Mouse (Mus musculus): Measurements from ENCODE around the gene Krt7. TPM values are rescaled to one million over a fixed set of nuclear protein-coding genes. Genes with fewer than 3 reads are reported as not detected.

Krt7 gene
- polyA plus RNA-seq, 1 experiment = 0.33 TPM

GRCm38 (mm10) chr15:101392251-101392650, 18.6 kb upstream of the Krt7 start:
- Histone ChIP-seq H3K4me3 (ENCODE audit: insufficient read depth, low read length) (no peak overlapping the region), H3K27ac (ENCODE audit: insufficient read depth, low read length) (no peak overlapping the region), H3K4me1 (ENCODE audit: control insufficient read depth, insufficient read depth, low read length) (no peaks in the 10 kb centered on the region)
- TF ChIP-seq CTCF (IDR thresholded peaks at IDR 0.05; ENCODE audit: extremely low read depth, insufficient read depth, low read length) (no peak), POLR2A (IDR thresholded peaks at IDR 0.05; ENCODE audit: extremely low read depth, insufficient read depth, low read length) (no peak)

- Histone ChIP-seq H3K4me1 (ENCODE audit: control insufficient read depth, insufficient read depth, low read length) (no peaks in the 10 kb centered on the region), H3K27ac (ENCODE audit: insufficient read depth, low read length) (no peak overlapping the region), H3K4me3 (ENCODE audit: insufficient read depth, low read length) (no peak overlapping the region)
- no peak for TF ChIP-seq POLR2A (IDR thresholded peaks at IDR 0.05; ENCODE audit: extremely low read depth, insufficient read depth, low read length)
- no peak for TF ChIP-seq CTCF (IDR thresholded peaks at IDR 0.05; ENCODE audit: extremely low read depth, insufficient read depth, low read length)
Measured at GRCm38 (mm10) chr15:101394908-101395307, 15.9 kb upstream of the Krt7 start.

- Histone ChIP-seq H3K4me3 (ENCODE audit: insufficient read depth, low read length) (no peak overlapping the region), H3K4me1 (ENCODE audit: control insufficient read depth, insufficient read depth, low read length) (no peaks in the 10 kb centered on the region), H3K27ac (ENCODE audit: insufficient read depth, low read length) (no peak overlapping the region)
- no peak for TF ChIP-seq POLR2A (IDR thresholded peaks at IDR 0.05; ENCODE audit: extremely low read depth, insufficient read depth, low read length)
- no peak for TF ChIP-seq CTCF (IDR thresholded peaks at IDR 0.05; ENCODE audit: extremely low read depth, insufficient read depth, low read length)
Measured at GRCm38 (mm10) chr15:101396466-101396865, 14.4 kb upstream of the Krt7 start.

- Histone ChIP-seq H3K4me1 (ENCODE audit: control insufficient read depth, insufficient read depth, low read length) (no peaks in the 10 kb centered on the region), H3K4me3 (ENCODE audit: insufficient read depth, low read length) (no peak overlapping the region)
Measured at GRCm38 (mm10) chr15:101396921-101397320, 13.9 kb upstream of the Krt7 start.

GRCm38 (mm10) chr15:101397683-101398082, 13.2 kb upstream of the Krt7 start:
- H3K4me1 ChIP-seq (ENCODE audit: control insufficient read depth, insufficient read depth, low read length) = no peaks in the 10 kb centered on the region
- no peak overlapping the region for H3K4me3 ChIP-seq (ENCODE audit: insufficient read depth, low read length)
- TF ChIP-seq CTCF (IDR thresholded peaks at IDR 0.05; ENCODE audit: extremely low read depth, insufficient read depth, low read length) (no peak), POLR2A (IDR thresholded peaks at IDR 0.05; ENCODE audit: extremely low read depth, insufficient read depth, low read length) (no peak)
- no peak overlapping the region for H3K27ac ChIP-seq (ENCODE audit: insufficient read depth, low read length)

More at GRCm38 (mm10) chr15:101396921-101397320, 13.9 kb upstream of the Krt7 start:
- no peak for TF ChIP-seq POLR2A (IDR thresholded peaks at IDR 0.05; ENCODE audit: extremely low read depth, insufficient read depth, low read length)
- no peak overlapping the region for H3K27ac ChIP-seq (ENCODE audit: insufficient read depth, low read length)

- no peak overlapping the region for H3K27ac ChIP-seq (ENCODE audit: insufficient read depth, low read length)
- TF ChIP-seq POLR2A (IDR thresholded peaks at IDR 0.05; ENCODE audit: extremely low read depth, insufficient read depth, low read length) (no peak), CTCF (IDR thresholded peaks at IDR 0.05; ENCODE audit: extremely low read depth, insufficient read depth, low read length) (no peak)
- H3K4me1 ChIP-seq (ENCODE audit: control insufficient read depth, insufficient read depth, low read length) = no peaks in the 10 kb centered on the region
- H3K4me3 ChIP-seq (ENCODE audit: insufficient read depth, low read length) = no peak overlapping the region
Measured at GRCm38 (mm10) chr15:101398269-101398668, 12.6 kb upstream of the Krt7 start.

GRCm38 (mm10) chr15:101412188-101412587, 1.3 kb downstream of the Krt7 start:
- no peak for TF ChIP-seq POLR2A (IDR thresholded peaks at IDR 0.05; ENCODE audit: extremely low read depth, insufficient read depth, low read length)
- no peak for TF ChIP-seq CTCF (IDR thresholded peaks at IDR 0.05; ENCODE audit: extremely low read depth, insufficient read depth, low read length)
- H3K27ac ChIP-seq (ENCODE audit: insufficient read depth, low read length) = no peak overlapping the region
- no peaks in the 10 kb centered on the region for H3K4me1 ChIP-seq (ENCODE audit: control insufficient read depth, insufficient read depth, low read length)
- no peak overlapping the region for H3K4me3 ChIP-seq (ENCODE audit: insufficient read depth, low read length)

GRCm38 (mm10) chr15:101413916-101414635, 3.2 kb downstream of the Krt7 start:
- Histone ChIP-seq H3K4me3 (ENCODE audit: insufficient read depth, low read length) (no peak overlapping the region), H3K4me1 (ENCODE audit: control insufficient read depth, insufficient read depth, low read length) (no peaks in the 10 kb centered on the region), H3K27ac (ENCODE audit: insufficient read depth, low read length) (no peak overlapping the region)
- TF ChIP-seq POLR2A (IDR thresholded peaks at IDR 0.05; ENCODE audit: extremely low read depth, insufficient read depth, low read length) (no peak), CTCF (IDR thresholded peaks at IDR 0.05; ENCODE audit: extremely low read depth, insufficient read depth, low read length) (no peak)

GRCm38 (mm10) chr15:101414807-101415565, 4.1 kb downstream of the Krt7 start:
- Histone ChIP-seq H3K4me1 (ENCODE audit: control insufficient read depth, insufficient read depth, low read length) (no peaks in the 10 kb centered on the region), H3K4me3 (ENCODE audit: insufficient read depth, low read length) (no peak overlapping the region), H3K27ac (ENCODE audit: insufficient read depth, low read length) (no peak overlapping the region)
- TF ChIP-seq POLR2A (IDR thresholded peaks at IDR 0.05; ENCODE audit: extremely low read depth, insufficient read depth, low read length) = no peak
- TF ChIP-seq CTCF (IDR thresholded peaks at IDR 0.05; ENCODE audit: extremely low read depth, insufficient read depth, low read length) = no peak

GRCm38 (mm10) chr15:101418950-101419349, 8.1 kb downstream of the Krt7 start:
- Histone ChIP-seq H3K4me1 (ENCODE audit: control insufficient read depth, insufficient read depth, low read length) (no peaks in the 10 kb centered on the region), H3K4me3 (ENCODE audit: insufficient read depth, low read length) (no peak overlapping the region), H3K27ac (ENCODE audit: insufficient read depth, low read length) (no peak overlapping the region)
- TF ChIP-seq POLR2A (IDR thresholded peaks at IDR 0.05; ENCODE audit: extremely low read depth, insufficient read depth, low read length) (no peak), CTCF (IDR thresholded peaks at IDR 0.05; ENCODE audit: extremely low read depth, insufficient read depth, low read length) (no peak)

Measured in cortical plate, adult 2 months (tissue).